Mouse (Mus musculus): ENCODE measurements at regions not wholly inside any gene's neighbourhood (a gene's known extent, or its start where the extent isn't known, plus 50 kb on each side); places are given as distances from the start of the nearest gene placed in this dataset.

- no peak for DNase-seq (ENCODE audit: low spot score)
- H3K9me3 ChIP-seq: no peaks in the 10 kb centered on the region
- no peaks in the 10 kb centered on the region for H3K27me3 ChIP-seq (replicated peaks; ENCODE audit: low read depth, poor library complexity, severe bottlenecking)
- H3K36me3 ChIP-seq (replicated peaks): no peaks in the 10 kb centered on the region
- 77% methylated on average over 5 of the region's 5 CpGs for WGBS
- no peaks in the 10 kb centered on the region for H3K4me1 ChIP-seq
- no peak overlapping the region for H3K27ac ChIP-seq (replicated peaks)
- H3K4me3 ChIP-seq: no peak overlapping the region
These were observed 91.5 kb upstream of the Cdkn2b start for GRCm38 (mm10) chr4:89402324-89402723.

- Histone ChIP-seq H3K27ac (replicated peaks) (no peak overlapping the region), H3K36me3 (replicated peaks) (no peaks in the 10 kb centered on the region), H3K9me3 (no peaks in the 10 kb centered on the region)
These were observed 90.9 kb upstream of the Cdkn2b start for GRCm38 (mm10) chr4:89401696-89402095.

GRCm38 (mm10) chr4:89400342-89400741, 89.5 kb upstream of the Cdkn2b start:
- H3K27me3 ChIP-seq (replicated peaks; ENCODE audit: low read depth, poor library complexity, severe bottlenecking): no peaks in the 10 kb centered on the region
- H3K4me1 ChIP-seq: no peaks in the 10 kb centered on the region
- 87% methylated on average over 3 of the region's 3 CpGs for WGBS
- no peak overlapping the region for H3K4me3 ChIP-seq
- H3K9me3 ChIP-seq: no peaks in the 10 kb centered on the region
- H3K27ac ChIP-seq (replicated peaks): no peak overlapping the region
- no peak for DNase-seq (ENCODE audit: low spot score)
- H3K36me3 ChIP-seq (replicated peaks): no peaks in the 10 kb centered on the region

More at GRCm38 (mm10) chr4:89401696-89402095, 90.9 kb upstream of the Cdkn2b start:
- no peaks in the 10 kb centered on the region for H3K27me3 ChIP-seq (replicated peaks; ENCODE audit: low read depth, poor library complexity, severe bottlenecking)
- WGBS: 83% methylated on average over 2 of the region's 2 CpGs
- no peak overlapping the region for H3K4me3 ChIP-seq
- DNase-seq (ENCODE audit: low spot score): no peak
- H3K4me1 ChIP-seq: no peaks in the 10 kb centered on the region

- Histone ChIP-seq H3K4me1 (no peaks in the 10 kb centered on the region), H3K27ac (replicated peaks) (no peak overlapping the region), H3K36me3 (replicated peaks) (no peaks in the 10 kb centered on the region), H3K27me3 (replicated peaks; ENCODE audit: low read depth, poor library complexity, severe bottlenecking) (no peaks in the 10 kb centered on the region), H3K4me3 (no peak overlapping the region), H3K9me3 (no peaks in the 10 kb centered on the region)
- WGBS: 71% methylated on average over 2 of the region's 2 CpGs
- no peak for DNase-seq (ENCODE audit: low spot score)
These were observed 88.4 kb upstream of the Cdkn2b start for GRCm38 (mm10) chr4:89399277-89399676.

- Histone ChIP-seq H3K27ac (replicated peaks) (no peak overlapping the region), H3K4me1 (no peaks in the 10 kb centered on the region), H3K4me3 (no peak overlapping the region), H3K9me3 (no peaks in the 10 kb centered on the region), H3K36me3 (replicated peaks) (no peaks in the 10 kb centered on the region), H3K27me3 (replicated peaks; ENCODE audit: low read depth, poor library complexity, severe bottlenecking) (no peaks in the 10 kb centered on the region)
- DNase-seq (ENCODE audit: low spot score): no peak
- WGBS: 95% methylated on average over 2 of the region's 2 CpGs
These were observed 85.2 kb upstream of the Cdkn2b start for GRCm38 (mm10) chr4:89396020-89396419.

GRCm38 (mm10) chr4:89395336-89395735, 84.5 kb upstream of the Cdkn2b start:
- no peaks in the 10 kb centered on the region for H3K9me3 ChIP-seq
- no peak for DNase-seq (ENCODE audit: low spot score)

GRCm38 (mm10) chr4:89393251-89393711, 82.4 kb upstream of the Cdkn2b start:
- Histone ChIP-seq H3K4me1 (no peaks in the 10 kb centered on the region), H3K27ac (replicated peaks) (no peak overlapping the region), H3K36me3 (replicated peaks) (no peaks in the 10 kb centered on the region), H3K9me3 (no peaks in the 10 kb centered on the region), H3K4me3 (no peak overlapping the region), H3K27me3 (replicated peaks; ENCODE audit: low read depth, poor library complexity, severe bottlenecking) (no peaks in the 10 kb centered on the region)
- DNase-seq (ENCODE audit: low spot score): no peak
- 89% methylated on average over 2 of the region's 2 CpGs for WGBS

More at GRCm38 (mm10) chr4:89395336-89395735, 84.5 kb upstream of the Cdkn2b start:
- Histone ChIP-seq H3K27me3 (replicated peaks; ENCODE audit: low read depth, poor library complexity, severe bottlenecking) (no peaks in the 10 kb centered on the region), H3K4me3 (no peak overlapping the region), H3K27ac (replicated peaks) (no peak overlapping the region), H3K4me1 (no peaks in the 10 kb centered on the region), H3K36me3 (replicated peaks) (no peaks in the 10 kb centered on the region)

- no peak overlapping the region for H3K4me3 ChIP-seq
- no peak for DNase-seq (ENCODE audit: low spot score)
These were observed 82.0 kb upstream of the Cdkn2b start for GRCm38 (mm10) chr4:89392791-89393190.

GRCm38 (mm10) chr4:89391463-89392308, 80.8 kb upstream of the Cdkn2b start:
- no peaks in the 10 kb centered on the region for H3K9me3 ChIP-seq
- no peak overlapping the region for H3K27ac ChIP-seq (replicated peaks)
- H3K36me3 ChIP-seq (replicated peaks): no peaks in the 10 kb centered on the region
- 88% methylated on average over 9 of the region's 9 CpGs for WGBS
- H3K4me3 ChIP-seq: no peak overlapping the region
- H3K4me1 ChIP-seq: no peaks in the 10 kb centered on the region
- no peaks in the 10 kb centered on the region for H3K27me3 ChIP-seq (replicated peaks; ENCODE audit: low read depth, poor library complexity, severe bottlenecking)
- DNase-seq (ENCODE audit: low spot score): no peak

More at GRCm38 (mm10) chr4:89392791-89393190, 82.0 kb upstream of the Cdkn2b start:
- Histone ChIP-seq H3K9me3 (no peaks in the 10 kb centered on the region), H3K27me3 (replicated peaks; ENCODE audit: low read depth, poor library complexity, severe bottlenecking) (no peaks in the 10 kb centered on the region), H3K4me1 (no peaks in the 10 kb centered on the region), H3K27ac (replicated peaks) (no peak overlapping the region), H3K36me3 (replicated peaks) (no peaks in the 10 kb centered on the region)

GRCm38 (mm10) chr4:89383548-89383947, 72.7 kb upstream of the Cdkn2b start:
- Histone ChIP-seq H3K4me3 (no peak overlapping the region), H3K4me1 (no peaks in the 10 kb centered on the region), H3K9me3 (no peaks in the 10 kb centered on the region), H3K27me3 (replicated peaks; ENCODE audit: low read depth, poor library complexity, severe bottlenecking) (no peaks in the 10 kb centered on the region), H3K36me3 (replicated peaks) (no peaks in the 10 kb centered on the region), H3K27ac (replicated peaks) (no peak overlapping the region)
- DNase-seq (ENCODE audit: low spot score): no peak
- WGBS: 91% methylated on average over 3 of the region's 3 CpGs

- Histone ChIP-seq H3K4me1 (no peaks in the 10 kb centered on the region), H3K4me3 (no peak overlapping the region), H3K27me3 (replicated peaks; ENCODE audit: low read depth, poor library complexity, severe bottlenecking) (no peaks in the 10 kb centered on the region), H3K9me3 (no peaks in the 10 kb centered on the region), H3K36me3 (replicated peaks) (no peaks in the 10 kb centered on the region), H3K27ac (replicated peaks) (no peak overlapping the region)
- 86% methylated on average over 4 of the region's 4 CpGs for WGBS
- DNase-seq (ENCODE audit: low spot score): no peak
These were observed 71.7 kb upstream of the Cdkn2b start for GRCm38 (mm10) chr4:89382434-89382976.

- no peak overlapping the region for H3K4me3 ChIP-seq
- H3K4me1 ChIP-seq: no peaks in the 10 kb centered on the region
- 90% methylated on average over 2 of the region's 2 CpGs for WGBS
- no peak for DNase-seq (ENCODE audit: low spot score)
- H3K27me3 ChIP-seq (replicated peaks; ENCODE audit: low read depth, poor library complexity, severe bottlenecking): no peaks in the 10 kb centered on the region
- H3K27ac ChIP-seq (replicated peaks): no peak overlapping the region
- H3K36me3 ChIP-seq (replicated peaks): no peaks in the 10 kb centered on the region
- no peaks in the 10 kb centered on the region for H3K9me3 ChIP-seq
These were observed 70.9 kb upstream of the Cdkn2b start for GRCm38 (mm10) chr4:89381763-89382162.

- Histone ChIP-seq H3K27ac (replicated peaks) (no peak overlapping the region), H3K36me3 (replicated peaks) (no peaks in the 10 kb centered on the region), H3K9me3 (no peaks in the 10 kb centered on the region), H3K4me3 (no peak overlapping the region), H3K4me1 (no peaks in the 10 kb centered on the region), H3K27me3 (replicated peaks; ENCODE audit: low read depth, poor library complexity, severe bottlenecking) (no peaks in the 10 kb centered on the region)
- DNase-seq (ENCODE audit: low spot score): no peak
- WGBS: 90% methylated on average over 5 of the region's 5 CpGs
These were observed 70.2 kb upstream of the Cdkn2b start for GRCm38 (mm10) chr4:89381077-89381476.
